ENCODE assay signal across 9 mouse cellular contexts in the genomic region with DNA sequence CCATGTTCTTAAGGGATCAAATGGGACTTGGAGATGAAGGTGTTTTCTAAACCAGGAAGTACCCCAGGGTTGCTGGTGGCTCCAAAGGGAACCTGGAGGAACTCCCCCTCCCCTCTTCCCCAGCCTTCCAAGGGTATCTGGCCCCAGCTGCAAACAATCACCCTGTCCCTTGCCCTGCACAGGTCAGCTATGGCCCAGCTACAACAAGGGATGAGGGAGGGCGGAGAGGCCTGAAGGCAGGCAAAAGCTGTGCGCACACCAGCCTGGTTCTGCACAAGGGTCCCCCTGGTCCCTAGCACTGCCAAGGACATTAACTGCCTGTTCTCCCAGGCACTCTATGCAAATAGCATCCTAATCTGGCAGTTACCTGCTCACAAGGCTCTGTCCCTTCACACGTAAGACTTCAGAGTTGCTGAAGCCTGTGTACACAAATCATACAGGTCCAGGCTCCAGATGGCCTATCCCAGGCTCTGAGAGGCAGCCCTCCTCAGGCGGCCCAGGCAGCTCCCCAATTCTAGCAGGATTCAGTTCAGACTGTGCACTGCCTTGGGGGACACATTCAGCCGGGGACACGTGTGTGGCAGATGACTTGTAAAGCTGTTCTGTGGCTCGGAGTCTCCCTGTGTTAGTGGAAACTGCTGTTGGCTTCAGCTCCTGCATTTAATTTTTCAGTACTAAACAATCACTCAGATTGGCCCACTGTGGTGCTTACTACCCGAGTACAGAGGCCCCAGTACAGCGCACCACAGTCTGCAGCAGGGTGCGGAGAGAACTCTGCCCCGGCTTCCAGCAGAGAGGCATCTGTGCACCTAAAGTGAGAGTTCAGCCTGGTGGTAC.
DNase-seq lines count a peak whose midpoint lies in the region; ATAC-seq and TF ChIP-seq lines count a peak whose summit lies in the region.
"Had no signal": no experiment of that assay in that cellular context is flagged by ENCODE, and none has a peak within 500 bp of the region (broad histone marks: within the 10 kb centered on the region; RNA-seq: fewer than 3 reads in every experiment).

No protein-coding gene starts in this region.

- no peak overlapping the region for H3K4me3 ChIP-seq in left cerebral cortex, adult 2 months
- no peak overlapping the region for H3K4me3 ChIP-seq in hindbrain, embryonic 13.5 days
- H3K4me3 ChIP-seq in neural tube, embryonic 14.5 days (ENCODE audit: low read depth, low read length) = no peak overlapping the region
- H3K4me3 ChIP-seq: megakaryocyte, embryonic 14.5 days had no signal

- peaks cover 69% of the 10 kb centered on the region for H3K4me1 ChIP-seq in hindbrain, embryonic 13.5 days (replicated peaks)
- peaks cover 28% of the 10 kb centered on the region for H3K4me1 ChIP-seq in neural tube, embryonic 14.5 days (ENCODE audit: control insufficient read depth, insufficient read depth, low read length)

- peak; percentile 40 for DNase-seq in embryo, embryonic 10.5 days (ENCODE audit: low spot score)
- no peak for DNase-seq in embryo, embryonic 9.5 days (ENCODE audit: extremely low spot score)
- no peak for DNase-seq in left cerebral cortex, adult 2 months (ENCODE audit: extremely low spot score in 1 of 2, low spot score in 2 of 2)
- no peak for DNase-seq in left cerebral cortex, adult 9 months (ENCODE audit: low spot score in 2 of 2)
- no peak for DNase-seq in right cerebral cortex, postnatal 25 days
- no peak for DNase-seq in spleen, postnatal 14 days (ENCODE audit: low spot score in 2 of 2)

- intact Hi-C loops in left cerebral cortex, adult 2 months (cut with DNase I) = no loop called here

- peak overlapping the region; percentile 71 for H3K27ac ChIP-seq in left cerebral cortex, adult 2 months
- peak overlapping the region; percentile 48 for H3K27ac ChIP-seq in hindbrain, embryonic 13.5 days
- H3K27ac ChIP-seq in neural tube, embryonic 14.5 days (ENCODE audit: low read depth, low read length) = no peak overlapping the region

- H3K36me3 ChIP-seq in hindbrain, embryonic 13.5 days = no peaks in the 10 kb centered on the region
- H3K36me3 ChIP-seq in neural tube, embryonic 14.5 days (ENCODE audit: control insufficient read depth, insufficient read depth, low read length) = no peaks in the 10 kb centered on the region

- no peaks in the 10 kb centered on the region for H3K27me3 ChIP-seq in hindbrain, embryonic 13.5 days
- H3K27me3 ChIP-seq in neural tube, embryonic 14.5 days (ENCODE audit: control insufficient read depth, insufficient read depth, low read length) = no peaks in the 10 kb centered on the region

- peak; percentile 34 for ATAC-seq in hindbrain, embryonic 13.5 days (ENCODE audit: low FRiP score)
- ATAC-seq in neural tube, embryonic 14.5 days (ENCODE audit: low read depth) = peak; percentile 48; the same call in 1 of the 2 replicates

- no peak overlapping the region for H3K9ac ChIP-seq in hindbrain, embryonic 13.5 days
- no peak overlapping the region for H3K9ac ChIP-seq in neural tube, embryonic 14.5 days (replicated peaks; ENCODE audit: low read depth, low read length)

- H3K9me3 ChIP-seq in hindbrain, embryonic 13.5 days = no peaks in the 10 kb centered on the region
- no peaks in the 10 kb centered on the region for H3K9me3 ChIP-seq in neural tube, embryonic 14.5 days (ENCODE audit: control insufficient read depth, low read length)
- H3K9me3 ChIP-seq: megakaryocyte, embryonic 14.5 days had no signal

- no peak overlapping the region for H3K4me2 ChIP-seq in hindbrain, embryonic 13.5 days
- H3K4me2 ChIP-seq in neural tube, embryonic 14.5 days (ENCODE audit: low read depth, low read length) = no peak overlapping the region

- 57% methylated on average over 11 of the region's 11 CpGs for WGBS in hindbrain, embryonic 13.5 days
- 48% methylated on average over 11 of the region's 11 CpGs for WGBS in neural tube, embryonic 14.5 days

- no peak for TF ChIP-seq CTCF in left cerebral cortex, adult 2 months (IDR thresholded peaks at IDR 0.05)
